Mouse (Mus musculus) embryonic facial prominence, embryonic 10.5 days (tissue): Measurements from ENCODE around the gene Creb3l4. TPM values are rescaled to one million over a fixed set of nuclear protein-coding genes. Genes with fewer than 3 reads are reported as not detected.

Experiments used
- DNase-seq: peaks from one replicate; pipeline ENCODE4 v3.0.0-alpha.2; 2017; ENCODE audit warnings: low spot score
- H3K27ac ChIP-seq: fragments of 300-500 bp; sonication (generic); replicated peaks from 2 replicates; pipeline ENCODE4 v1.5.1; 2016; ENCODE audit warnings: mild to moderate bottlenecking
- H3K27me3 ChIP-seq: fragments of 300-500 bp; sonication (generic); replicated peaks from 2 replicates; pipeline ENCODE4 v1.6.1; 2016; ENCODE audit warnings: low read depth, mild to moderate bottlenecking; ENCODE audit not compliant: poor library complexity, severe bottlenecking
- H3K36me3 ChIP-seq: fragments of 300-500 bp; sonication (generic); replicated peaks from 2 replicates; pipeline ENCODE4 v1.6.1; 2016; ENCODE audit warnings: mild to moderate bottlenecking, moderate library complexity
- H3K4me1 ChIP-seq: fragments of 300-500 bp; sonication (generic); 2 replicates; pipeline ENCODE4 v1.6.1; 2016
- H3K4me3 ChIP-seq: fragments of 300-500 bp; sonication (generic); 2 replicates; pipeline ENCODE4 v1.5.1; 2016; ENCODE audit warnings: mild to moderate bottlenecking, moderate library complexity
- H3K9me3 ChIP-seq: fragments of 300-500 bp; sonication (generic); 2 replicates; pipeline ENCODE4 v1.6.1; 2016; ENCODE audit warnings: mild to moderate bottlenecking
- WGBS: fragments of 180-500 bp; shearing (Covaris S2); methylation state at CpG from one replicate; pipeline ENCODE4 v1.1.7; 2016; 5-methylcytosine and 5-hydroxymethylcytosine counted together
- polyA plus RNA-seq: library from polyadenylated mRNA; unstranded; fragments of >200 nt; fragmentation: Nextera tagmentation; extraction: Ambion mirVana; gene quantifications from 2 replicates; pipeline ENCODE4 v1.2.1, GENCODE M21; 2016

Creb3l4 gene
- polyA plus RNA-seq, 1 experiment from 2014 or later, result 6.1 TPM

GRCm38 (mm10) chr3:90275286-90275685 lies 32.0 kb upstream of the Creb3l4 start:
- no peak for DNase-seq
- H3K36me3 ChIP-seq, result peaks cover 94% of the 10 kb centered on the region
- WGBS, result 89% methylated on average over 11 of the region's 11 CpGs

GRCm38 (mm10) chr3:90273855-90274254 lies 30.5 kb upstream of the Creb3l4 start:
- Histone ChIP-seq H3K4me1 (peaks cover 15% of the 10 kb centered on the region), H3K36me3 (peaks cover 85% of the 10 kb centered on the region), H3K27me3 (no peaks in the 10 kb centered on the region), H3K4me3 (no peak overlapping the region), H3K9me3 (no peaks in the 10 kb centered on the region), H3K27ac (no peak overlapping the region)
- WGBS, result 92% methylated on average over 22 of the region's 22 CpGs
- no peak for DNase-seq

More at GRCm38 (mm10) chr3:90275286-90275685, 32.0 kb upstream of the Creb3l4 start:
- Histone ChIP-seq H3K4me3 (no peak overlapping the region), H3K27me3 (no peaks in the 10 kb centered on the region), H3K4me1 (peaks cover 15% of the 10 kb centered on the region), H3K27ac (no peak overlapping the region), H3K9me3 (no peaks in the 10 kb centered on the region)

GRCm38 (mm10) chr3:90272170-90272569 lies 28.9 kb upstream of the Creb3l4 start:
- H3K9me3 ChIP-seq, result no peaks in the 10 kb centered on the region
- peaks cover 15% of the 10 kb centered on the region for H3K4me1 ChIP-seq
- H3K4me3 ChIP-seq, result no peak overlapping the region
- H3K36me3 ChIP-seq, result peaks cover 83% of the 10 kb centered on the region
- 70% methylated on average over 9 of the region's 9 CpGs for WGBS
- H3K27ac ChIP-seq, result no peak overlapping the region
- no peaks in the 10 kb centered on the region for H3K27me3 ChIP-seq
- no peak for DNase-seq

DNA sequence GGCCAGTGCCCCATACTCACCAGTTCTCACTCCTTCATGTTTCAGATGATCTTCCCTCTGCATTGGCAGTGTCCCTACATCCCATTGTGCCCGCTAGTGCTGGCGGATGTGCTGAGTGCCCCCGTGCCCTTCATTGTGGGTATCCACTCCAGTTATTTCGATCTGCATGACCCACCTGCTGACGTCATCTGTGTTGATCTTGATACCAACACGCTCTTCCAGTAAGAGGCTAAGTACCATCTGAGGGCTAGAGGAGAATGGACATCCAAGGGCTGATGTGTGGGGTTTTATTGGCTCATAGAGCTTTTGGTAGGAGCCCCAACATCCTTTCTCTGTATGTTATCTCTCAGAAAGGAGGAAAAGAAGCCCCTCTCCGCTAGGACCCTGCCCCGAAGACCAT lies 27.5 kb upstream of the Creb3l4 start:
- H3K27ac ChIP-seq, result no peak overlapping the region
- peaks cover 69% of the 10 kb centered on the region for H3K36me3 ChIP-seq
- no peaks in the 10 kb centered on the region for H3K9me3 ChIP-seq
- DNase-seq, result no peak
- 95% methylated on average over 8 of the region's 8 CpGs for WGBS
- H3K4me3 ChIP-seq, result no peak overlapping the region
- H3K4me1 ChIP-seq, result peaks cover 20% of the 10 kb centered on the region
- H3K27me3 ChIP-seq, result no peaks in the 10 kb centered on the region

- Histone ChIP-seq H3K27me3 (no peaks in the 10 kb centered on the region), H3K27ac (no peak overlapping the region), H3K4me1 (peaks cover 33% of the 10 kb centered on the region), H3K9me3 (no peaks in the 10 kb centered on the region), H3K4me3 (no peak overlapping the region), H3K36me3 (peaks cover 62% of the 10 kb centered on the region)
- 90% methylated on average over 16 of the region's 16 CpGs for WGBS
- DNase-seq, result no peak
These were observed 25.7 kb upstream of the Creb3l4 start for GRCm38 (mm10) chr3:90268971-90269370.

DNA sequence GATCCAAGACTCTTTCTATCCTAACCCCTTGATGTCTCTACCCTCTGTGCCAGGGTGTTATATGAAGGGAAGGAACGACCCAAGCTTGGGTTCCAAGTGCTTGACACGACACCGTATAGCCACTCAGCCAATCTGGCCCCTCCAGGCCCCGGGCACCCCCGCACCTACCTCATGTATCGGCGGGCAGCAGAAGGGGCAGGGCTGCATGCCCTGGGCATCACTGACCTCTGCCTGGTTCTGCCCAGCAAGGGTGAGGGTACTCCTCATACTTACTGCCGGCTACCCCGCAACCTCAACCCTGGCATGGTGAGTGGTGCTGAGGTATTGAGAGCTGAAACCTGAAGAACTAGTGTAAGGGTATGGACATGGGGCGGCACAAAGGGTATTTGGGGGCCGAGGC lies 24.9 kb upstream of the Creb3l4 start:
- peaks cover 62% of the 10 kb centered on the region for H3K36me3 ChIP-seq
- no peak overlapping the region for H3K27ac ChIP-seq
- peaks cover 33% of the 10 kb centered on the region for H3K4me1 ChIP-seq
- no peak overlapping the region for H3K4me3 ChIP-seq
- no peak for DNase-seq
- no peaks in the 10 kb centered on the region for H3K9me3 ChIP-seq
- H3K27me3 ChIP-seq, result no peaks in the 10 kb centered on the region
- WGBS, result 95% methylated on average over 11 of the region's 11 CpGs

- DNase-seq, result no peak
- H3K36me3 ChIP-seq, result peaks cover 62% of the 10 kb centered on the region
- H3K9me3 ChIP-seq, result no peaks in the 10 kb centered on the region
- no peaks in the 10 kb centered on the region for H3K27me3 ChIP-seq
- 92% methylated on average over 20 of the region's 20 CpGs for WGBS
- H3K4me1 ChIP-seq, result peaks cover 31% of the 10 kb centered on the region
- H3K27ac ChIP-seq, result no peak overlapping the region
- peak overlapping the region; percentile 82; the same call in 1 of the 2 replicates for H3K4me3 ChIP-seq
These were observed 23.8 kb upstream of the Creb3l4 start for GRCm38 (mm10) chr3:90266901-90267775.

DNA sequence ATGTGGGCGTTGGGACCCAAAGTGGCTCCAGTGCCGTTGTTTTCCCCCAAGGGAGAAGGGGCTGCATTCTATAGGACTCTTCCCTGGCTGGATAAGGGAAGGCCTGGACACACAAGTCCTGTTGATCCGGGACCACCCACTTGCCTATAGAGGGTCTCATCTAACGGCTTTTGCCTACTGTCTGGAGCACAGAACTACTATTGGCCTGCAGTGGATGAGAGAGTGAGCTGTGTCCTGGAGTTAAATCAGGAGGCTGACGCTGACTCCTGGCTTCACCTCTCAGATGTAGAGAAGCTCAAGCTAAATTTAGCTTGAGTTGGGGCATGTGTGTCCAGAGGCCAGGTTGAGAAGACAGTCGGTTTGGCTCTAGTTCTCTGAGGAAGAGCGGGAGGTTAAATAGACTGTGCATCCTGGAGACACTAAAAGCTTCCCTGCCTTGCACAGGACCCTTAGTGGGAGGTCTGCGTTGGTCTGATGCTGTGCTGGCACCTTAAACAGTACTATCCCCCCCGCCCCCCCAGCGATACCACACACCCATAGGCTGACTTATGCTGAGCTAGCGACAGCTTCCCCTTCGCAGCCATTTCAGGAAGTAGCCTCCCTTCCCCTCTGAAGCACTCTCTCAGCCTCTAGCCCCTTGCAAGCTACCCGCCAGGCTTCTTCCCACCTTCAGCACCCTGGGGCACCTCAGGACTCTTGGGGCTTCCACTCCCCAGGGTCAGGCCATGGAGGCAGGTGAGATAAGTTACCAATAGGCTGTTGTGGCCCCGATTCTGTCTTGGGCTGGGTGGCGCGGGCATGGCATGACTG lies 22.8 kb upstream of the Creb3l4 start:
- H3K4me1 ChIP-seq, result peaks cover 24% of the 10 kb centered on the region
- H3K9me3 ChIP-seq, result no peaks in the 10 kb centered on the region
- WGBS, result 26% methylated on average over 16 of the region's 16 CpGs
- no peaks in the 10 kb centered on the region for H3K27me3 ChIP-seq
- no peak for DNase-seq
- peaks cover 62% of the 10 kb centered on the region for H3K36me3 ChIP-seq
- peak overlapping the region; percentile 82 for H3K4me3 ChIP-seq
- H3K27ac ChIP-seq, result peak overlapping the region; percentile 97

GRCm38 (mm10) chr3:90265034-90265931 lies 22.0 kb upstream of the Creb3l4 start, which contains the start of gene Dennd4b:
Gene Dennd4b (plus strand): TSS chr3:90265185.
- H3K9me3 ChIP-seq, result no peaks in the 10 kb centered on the region
- H3K4me1 ChIP-seq, result peaks cover 24% of the 10 kb centered on the region
- WGBS, result under 1% methylated on average over 87 of the region's 87 CpGs
- peaks cover 62% of the 10 kb centered on the region for H3K36me3 ChIP-seq
- peak within 1 kb of the TSS; percentile 82 for H3K4me3 ChIP-seq
- H3K27me3 ChIP-seq, result no peaks in the 10 kb centered on the region
- H3K27ac ChIP-seq, result peak within 1 kb of the TSS; percentile 97
- peak; percentile 93 for DNase-seq

GRCm38 (mm10) chr3:90264687-90265033 lies 21.3 kb upstream of the Creb3l4 start:
- peak overlapping the region; percentile 97 for H3K27ac ChIP-seq
- H3K36me3 ChIP-seq, result peaks cover 67% of the 10 kb centered on the region
- 35% methylated on average over 10 of the region's 10 CpGs for WGBS
- no peaks in the 10 kb centered on the region for H3K27me3 ChIP-seq
- no peaks in the 10 kb centered on the region for H3K9me3 ChIP-seq
- peak overlapping the region; percentile 82 for H3K4me3 ChIP-seq
- H3K4me1 ChIP-seq, result peaks cover 24% of the 10 kb centered on the region
- DNase-seq, result no peak

GRCm38 (mm10) chr3:90263121-90263771 lies 19.9 kb upstream of the Creb3l4 start:
- Histone ChIP-seq H3K4me1 (peaks cover 24% of the 10 kb centered on the region), H3K9me3 (no peaks in the 10 kb centered on the region), H3K27me3 (no peaks in the 10 kb centered on the region), H3K27ac (no peak overlapping the region), H3K36me3 (peaks cover 71% of the 10 kb centered on the region), H3K4me3 (no peak overlapping the region)
- WGBS, result 84% methylated on average over 5 of the region's 5 CpGs
- no peak for DNase-seq
